13 mouse cellular contexts compared by ENCODE assay signal in genomic region chr2:32213000-32213399, GRCm38 (mm10). TPM values are rescaled to one million over a fixed set of nuclear protein-coding genes. Genes with fewer than 3 reads are reported as not detected.
A peak's percentile ranks its signal among the peaks of the same experiment; 100 is the strongest.
DNase-seq lines count a peak whose midpoint lies in the region; ATAC-seq and TF ChIP-seq lines count a peak whose summit lies in the region.
"Had no signal": no experiment of that assay in that cellular context is flagged by ENCODE, and none has a peak within 500 bp of the region (broad histone marks: within the 10 kb centered on the region; RNA-seq: fewer than 3 reads in every experiment).

No protein-coding gene starts in this region.

- no peak overlapping the region for H3K4me2 ChIP-seq in limb, embryonic 15.5 days
- H3K4me2 ChIP-seq: heart, embryonic 12.5 days had no signal

- intact Hi-C loops in heart, postnatal 10 days (cut with DNase I) = no loop called here

- peak in 1 of 2 experiments; percentile 49 for DNase-seq in cerebellum, adult 2 months
- no peak for DNase-seq in cerebellum, adult 8-10 months
- peak; percentile 28 to 37 for DNase-seq in heart, postnatal 10 days
- DNase-seq in heart, adult 11 months = no peak
- no peak for DNase-seq in limb, embryonic 10.5 days (ENCODE audit: low spot score)
- DNase-seq in brain, embryonic 14.5 days (ENCODE audit: low read depth) = peak; percentile 27
- no peak for DNase-seq in natural killer cell, adult 2 months (ENCODE audit: low spot score in 2 of 2)
- DNase-seq: cerebellum, adult 11-12 months had no signal

- no peaks in the 10 kb centered on the region for H3K9me3 ChIP-seq in limb, embryonic 15.5 days
- H3K9me3 ChIP-seq in limb, embryonic 10.5 days (replicated peaks) = no peaks in the 10 kb centered on the region
- H3K9me3 ChIP-seq: heart, embryonic 12.5 days; megakaryocyte, embryonic 14.5 days had no signal

- H3K36me3 ChIP-seq in limb, embryonic 15.5 days = peaks cover 100% of the 10 kb centered on the region
- H3K36me3 ChIP-seq in limb, embryonic 10.5 days = peaks cover 100% of the 10 kb centered on the region

- no peak overlapping the region for H3K4me3 ChIP-seq in cerebellum, adult 2 months (replicated peaks; ENCODE audit: insufficient read depth, low read depth, low read length)
- H3K4me3 ChIP-seq in limb, embryonic 15.5 days = no peak overlapping the region
- H3K4me3 ChIP-seq in limb, embryonic 10.5 days = no peak overlapping the region
- H3K4me3 ChIP-seq: heart, embryonic 12.5 days; megakaryocyte, embryonic 14.5 days had no signal

- peaks cover 40% of the 10 kb centered on the region for H3K4me1 ChIP-seq in cerebellum, adult 2 months (ENCODE audit: control insufficient read depth, insufficient read depth, low read length)
- H3K4me1 ChIP-seq in limb, embryonic 15.5 days = no peaks in the 10 kb centered on the region
- H3K4me1 ChIP-seq in limb, embryonic 10.5 days = no peaks in the 10 kb centered on the region
- H3K4me1 ChIP-seq: heart, embryonic 12.5 days; megakaryocyte, embryonic 14.5 days had no signal

- no peaks in the 10 kb centered on the region for H3K27me3 ChIP-seq in cerebellum, adult 2 months (ENCODE audit: control insufficient read depth, insufficient read depth, low read length)
- no peaks in the 10 kb centered on the region for H3K27me3 ChIP-seq in limb, embryonic 15.5 days
- no peaks in the 10 kb centered on the region for H3K27me3 ChIP-seq in limb, embryonic 10.5 days (ENCODE audit: low read depth, poor library complexity, severe bottlenecking)
- H3K27me3 ChIP-seq: heart, embryonic 12.5 days; megakaryocyte, embryonic 14.5 days had no signal

- no peak for TF ChIP-seq CTCF in cerebellum, adult 2 months (IDR thresholded peaks at IDR 0.05; ENCODE audit: borderline replicate concordance, insufficient read depth, low read depth, low read length)
- no peak for TF ChIP-seq CTCF in brain, embryonic 14.5 days (IDR thresholded peaks at IDR 0.05; ENCODE audit: borderline replicate concordance, extremely low read depth, insufficient read depth, insufficient read length)

- no peak overlapping the region for H3K9ac ChIP-seq in limb, embryonic 15.5 days
- H3K9ac ChIP-seq: heart, embryonic 12.5 days; liver, embryonic 14.5 days had no signal

- WGBS in cerebellum, adult 2 months = 20% methylated on average over 10 of the region's 10 CpGs
- 72% methylated on average over 10 of the region's 10 CpGs for WGBS in limb, embryonic 15.5 days
- 94% methylated on average over 10 of the region's 10 CpGs for WGBS in limb, embryonic 10.5 days

- H3K27ac ChIP-seq in cerebellum, adult 2 months (ENCODE audit: insufficient read depth, low read length) = peak overlapping the region; percentile 5
- H3K27ac ChIP-seq in limb, embryonic 15.5 days = 0 out of 2 replicates have a peak overlapping the region, but pooled peaks have one; percentile 4
- H3K27ac ChIP-seq in limb, embryonic 10.5 days = no peak overlapping the region
- H3K27ac ChIP-seq: kidney, postnatal 0 days; liver, embryonic 14.5 days had no signal

- ATAC-seq in limb, embryonic 15.5 days (ENCODE audit: insufficient number of reproducible peaks, low FRiP score, low TSS enrichment, low read depth) = no peak

- no peak for TF ChIP-seq POLR2A in cerebellum, adult 2 months (IDR thresholded peaks at IDR 0.05; ENCODE audit: borderline replicate concordance, insufficient read depth, low read length)
- no peak for TF ChIP-seq POLR2A in brain, embryonic 14.5 days (IDR thresholded peaks at IDR 0.05; ENCODE audit: borderline replicate concordance, extremely low read depth, insufficient read depth, insufficient read length, poor library complexity, severe bottlenecking)

RNA-seq across cellular contexts. Expression of gene Pomt1, which starts 23.4 kb away (rescaled TPM):
- polyA plus RNA-seq in cerebellum, adult 2 months (2012; rRNA removed) = 23.1 and 23.9 TPM in 2 replicates
- 10 to 100 TPM; 13.9 to 14.5 TPM for total RNA-seq in heart, postnatal 10 days (2021)
- 23.2 and 23.9 TPM in 2 replicates for polyA plus RNA-seq in limb, embryonic 15.5 days (2015; fragmentation: Nextera tagmentation; extraction: Ambion mirVana)
- polyA plus RNA-seq in limb, embryonic 10.5 days (2016; fragmentation: Nextera tagmentation; extraction: Ambion mirVana) = 21.1 and 24.1 TPM in 2 replicates
- 46.4 and 48.7 TPM in 2 replicates for polyA plus RNA-seq in brain, embryonic 14.5 days (2012; rRNA removed)

RNA-seq across cellular contexts. Expression of gene Uck1, which starts 47.0 kb away (rescaled TPM):
- polyA plus RNA-seq in cerebellum, adult 2 months (2012; rRNA removed) = 72.0 and 74.4 TPM in 2 replicates
- 10 to 100 TPM; 30.9 to 34.9 TPM for total RNA-seq in heart, postnatal 10 days (2021)
- polyA plus RNA-seq in limb, embryonic 15.5 days (2015; fragmentation: Nextera tagmentation; extraction: Ambion mirVana) = 62.2 and 68.1 TPM in 2 replicates
- 69.6 and 74.0 TPM in 2 replicates for polyA plus RNA-seq in limb, embryonic 10.5 days (2016; fragmentation: Nextera tagmentation; extraction: Ambion mirVana)
- 70.7 and 82.4 TPM in 2 replicates for polyA plus RNA-seq in brain, embryonic 14.5 days (2012; rRNA removed)

Comparison
In these comparisons a context has a peak if more than half of its experiments do, and no peak if none do; other contexts are left out.
1. DNase-seq: peak in heart, postnatal 10 days (2 of 2) and brain, embryonic 14.5 days (single experiment); none in cerebellum, adult 8-10 months (single experiment), heart, adult 11 months (single experiment), limb, embryonic 10.5 days (single experiment) and natural killer cell, adult 2 months (0 of 2).